Mouse (Mus musculus): ENCODE results near the gene Syngap1.

DNA sequence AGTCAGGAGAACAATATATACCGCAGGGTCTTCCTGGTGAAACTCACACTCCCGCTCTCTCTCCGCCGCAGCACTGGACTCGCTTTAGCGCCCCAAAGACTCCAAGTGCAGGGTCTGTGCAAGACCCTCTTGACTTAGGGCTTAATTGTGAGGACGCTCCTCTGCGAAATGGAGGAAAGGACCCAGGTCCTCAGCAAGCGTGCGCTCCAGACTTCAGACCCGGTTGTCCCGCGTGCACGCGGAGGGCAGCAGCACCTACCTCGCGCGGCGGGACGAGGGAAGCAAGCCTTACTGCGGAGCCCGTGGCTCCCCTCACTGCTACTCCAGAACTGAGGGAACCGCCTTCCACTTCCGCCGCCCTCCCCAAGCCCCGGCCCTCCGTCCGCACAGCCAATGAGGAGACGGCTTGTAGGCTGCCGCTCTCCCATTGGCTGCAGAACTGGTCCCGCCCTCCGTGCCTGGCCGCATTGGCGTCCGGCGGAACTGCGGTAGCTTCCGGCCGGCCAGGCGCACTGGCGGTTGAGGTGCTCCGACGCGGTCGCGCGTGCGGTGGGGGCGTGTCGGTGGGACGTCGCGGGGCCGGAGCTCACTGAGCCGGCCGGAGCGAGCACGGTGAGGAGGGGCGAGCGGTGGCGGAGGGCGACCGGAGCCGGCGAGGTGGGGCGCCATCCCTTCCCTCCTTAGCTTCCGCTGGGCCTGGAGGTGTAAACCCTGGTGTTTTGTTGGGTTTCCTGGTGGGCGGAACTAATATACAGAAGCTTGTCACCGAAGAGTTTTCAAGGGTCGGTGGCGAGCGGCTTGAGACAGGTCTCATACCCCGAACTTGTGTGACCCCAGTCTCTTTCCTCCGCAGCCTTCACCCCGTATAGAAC is 31.9 kb downstream of the Syngap1 start, which contains the start of gene Zbtb9:
- TF ChIP-seq CTCF (IDR thresholded peaks at IDR 0.05; ENCODE audit: control insufficient read depth, insufficient read depth, insufficient read length) (no peak), CEBPB (IDR thresholded peaks at IDR 0.05; ENCODE audit: low read depth) (no peak), MYOD1 (IDR thresholded peaks at IDR 0.05; ENCODE audit: control insufficient read depth, insufficient read length, low read depth) (no peak), USF1 (IDR thresholded peaks at IDR 0.05; ENCODE audit: low read depth) (no peak), MYOG (IDR thresholded peaks at IDR 0.05; ENCODE audit: control insufficient read depth, extremely low read depth, insufficient read length) (no peak), MAX (IDR thresholded peaks at IDR 0.05) (no peak)
